Mouse (Mus musculus) frontal cortex, adult 2 months (tissue): ENCODE results near the gene Stpg2. TPM values are rescaled to one million over a fixed set of nuclear protein-coding genes. Genes with fewer than 3 reads are reported as not detected.

Experiments used
- DNase-seq, 2 experiments: peaks; one replicate each; pipeline ENCODE4 v3.0.0; 2022; ENCODE audit warnings: low spot score in 1 of 2; ENCODE audit errors: extremely low spot score in 1 of 2
- polyA plus RNA-seq: library from polyadenylated mRNA; depleted of rRNA; stranded (reverse); fragments of >200 nt; gene quantifications from 2 replicates; pipeline ENCODE4 v1.2.3, GENCODE M21; 2012; rRNA removed

Stpg2 gene
- polyA plus RNA-seq, 1 experiment: 0.12 TPM

GRCm38 (mm10) chr3:139709794-139710193 is 504.3 kb downstream of the Stpg2 start:
- DNase-seq: peak in 1 of 2 experiments; percentile 5

DNA sequence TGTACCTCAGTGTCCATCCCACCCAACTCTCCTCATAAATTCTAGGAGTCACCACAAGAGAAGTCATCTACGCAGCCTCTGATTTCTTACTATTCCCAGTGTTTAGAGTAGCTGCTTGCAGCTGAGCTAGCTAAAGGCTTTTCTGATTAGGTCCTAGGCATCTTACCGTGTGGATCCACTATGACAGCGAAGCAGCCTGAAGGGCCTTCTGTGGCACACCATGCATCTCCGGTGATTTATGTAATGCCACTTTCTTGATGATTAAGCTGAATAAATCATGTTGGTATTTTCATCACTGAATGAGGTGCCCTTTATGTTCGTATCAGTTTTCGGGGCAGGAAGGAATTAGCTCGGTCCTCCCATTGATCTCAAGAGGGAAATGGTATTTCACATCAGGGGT is 523.3 kb downstream of the Stpg2 start:
- DNase-seq: no peak

DNA sequence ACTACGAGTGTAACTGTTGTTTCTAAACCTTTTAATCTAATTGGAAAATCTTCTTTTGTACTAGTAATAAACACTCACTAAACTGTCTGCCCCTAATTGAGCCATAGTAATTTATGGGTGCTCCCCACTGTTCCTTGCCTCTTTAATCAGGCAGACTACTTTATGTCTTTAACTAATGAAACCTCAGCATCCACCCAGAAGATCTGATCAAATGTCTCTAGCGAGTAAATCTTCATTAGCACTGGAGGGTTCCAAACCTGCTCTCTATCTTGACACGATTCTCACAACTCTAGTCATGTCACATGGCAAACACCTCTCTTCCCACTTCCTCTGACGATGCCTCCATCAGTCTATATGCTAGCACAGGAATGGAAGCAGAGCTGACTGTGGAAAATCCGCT is 523.8 kb downstream of the Stpg2 start:
- DNase-seq: no peak

DNA sequence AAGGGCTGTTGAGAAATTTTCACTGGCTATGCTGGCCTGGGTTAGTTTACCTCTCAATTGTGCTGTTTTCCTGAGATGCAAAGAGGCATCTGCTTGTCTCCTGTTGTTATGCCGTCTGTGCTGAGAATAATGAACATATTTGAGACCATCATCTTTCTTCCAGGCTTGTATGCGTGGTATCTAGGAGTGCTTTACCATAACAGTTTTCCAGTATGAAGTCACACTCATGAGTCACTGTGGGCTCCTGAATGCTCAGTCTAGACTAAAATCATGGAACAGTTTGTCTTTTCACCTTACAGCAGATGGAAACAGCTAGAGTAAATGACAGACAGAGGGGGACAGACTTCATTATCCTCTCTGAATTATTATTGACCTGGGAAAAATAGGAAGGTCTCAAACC is 527.7 kb downstream of the Stpg2 start:
- DNase-seq: peak in 1 of 2 experiments; percentile 11

DNA sequence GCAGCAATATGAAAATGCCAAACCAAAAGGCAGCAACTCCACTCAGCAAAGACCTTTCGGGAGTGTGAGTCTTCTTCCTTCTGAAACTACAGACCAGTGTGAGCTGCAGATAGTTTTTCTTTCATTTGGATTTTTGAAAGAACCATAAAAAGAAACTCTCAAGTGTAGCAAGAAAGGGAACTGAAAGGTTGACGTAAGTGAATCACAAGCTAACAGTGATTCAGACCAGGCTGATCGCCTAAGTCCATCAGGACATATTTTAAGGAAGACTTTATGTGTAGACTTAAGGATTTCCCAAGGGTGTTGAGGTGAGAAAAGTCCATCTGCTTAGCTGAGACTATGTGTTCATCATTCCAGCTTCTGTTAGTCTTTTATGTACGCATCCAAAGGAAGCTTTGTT is 533.9 kb downstream of the Stpg2 start:
- DNase-seq: peak in 1 of 2 experiments; percentile 11

Other genes with a start within 250 kb of the Stpg2 start
- gene Rap1gds1, start 130.5 kb upstream of the Stpg2 start, polyA plus RNA-seq: 205 and 223 TPM in 2 replicates